Mouse (Mus musculus): Measurements from ENCODE around the gene Tmem160. TPM values are rescaled to one million over a fixed set of nuclear protein-coding genes. Genes with fewer than 3 reads are reported as not detected.

Tmem160 gene
- 100 to 1,000 TPM; 110 to 116 TPM for polyA plus RNA-seq (2017; shearing (Covaris generic))

DNA sequence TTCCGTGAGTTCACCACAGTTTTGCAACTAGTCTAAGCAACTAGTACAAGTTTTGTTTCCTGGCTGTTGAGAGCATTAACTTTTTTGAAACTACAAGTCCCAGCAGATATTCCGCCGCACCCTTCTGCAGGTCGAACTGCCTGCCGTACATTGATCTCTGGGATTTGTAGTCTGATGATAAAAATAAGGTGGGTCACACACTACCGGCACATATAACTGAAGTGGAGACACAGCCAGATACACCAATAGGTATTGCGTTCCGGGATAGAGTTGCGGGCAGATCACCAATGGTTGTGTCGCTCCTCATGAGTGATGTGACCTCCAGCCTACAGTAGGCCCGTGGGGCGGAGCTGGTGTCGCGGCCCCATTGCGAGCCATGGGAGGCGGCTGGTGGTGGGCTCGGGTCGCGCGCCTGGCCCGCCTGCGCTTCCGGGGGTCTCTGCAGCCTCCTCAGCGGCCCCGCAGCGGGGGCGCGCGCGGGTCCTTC is at the start of gene Tmem160:
Gene Tmem160 (plus strand): TSS at position 193 of the 487 bp plus-strand sequence.

DNA sequence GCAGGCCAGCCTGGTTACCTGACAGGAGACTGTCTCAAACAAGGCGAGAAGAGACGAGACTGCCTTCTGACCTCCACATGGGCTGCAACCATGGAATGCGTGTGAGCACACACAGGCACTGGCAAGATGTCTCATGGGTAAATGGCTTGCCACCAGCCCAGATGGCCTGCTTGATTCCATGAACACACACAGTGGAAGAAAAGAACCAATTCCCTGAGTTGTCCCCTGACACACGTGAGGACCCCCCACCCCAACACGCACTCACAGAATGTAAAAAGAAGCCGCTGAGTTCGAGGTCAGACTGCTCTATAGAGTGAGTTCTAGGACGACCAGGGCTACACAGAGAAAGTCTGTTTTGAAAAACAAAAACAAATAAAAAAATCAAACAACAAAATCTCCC is 25.0 kb downstream of the Tmem160 start, which contains the start of gene Npas1:
Gene Npas1 (minus strand): TSS at position 101 of the 400 bp plus-strand sequence.

Other genes starting within 250 kb of the Tmem160 start
- gene Dhx34, start 230.7 kb upstream of the Tmem160 start, polyA plus RNA-seq (2017; shearing (Covaris generic)), result 10 to 100 TPM; 31.8 to 34.5 TPM
- gene C5ar2, start 208.6 kb upstream of the Tmem160 start, polyA plus RNA-seq (2017; shearing (Covaris generic)), result under 1 TPM; 0.06 to 0.49 TPM
- gene C5ar1, start 193.2 kb upstream of the Tmem160 start, polyA plus RNA-seq (2017; shearing (Covaris generic)), result not detected
- 1 to 10 TPM; 4.9 to 6.0 TPM for gene Inafm1, start 179.2 kb upstream of the Tmem160 start, polyA plus RNA-seq (2017; shearing (Covaris generic))
- gene Ccdc9, start 166.0 kb upstream of the Tmem160 start, polyA plus RNA-seq (2017; shearing (Covaris generic)), result 10 to 100 TPM; 57.1 to 66.6 TPM
- 10 to 100 TPM; 29.1 to 34.7 TPM for gene Bbc3, start 144.4 kb upstream of the Tmem160 start, polyA plus RNA-seq (2017; shearing (Covaris generic))
- gene Sae1, start 65.0 kb upstream of the Tmem160 start, polyA plus RNA-seq (2017; shearing (Covaris generic)), result 100 to 1,000 TPM; 120 to 131 TPM
- gene Zc3h4, start 51.9 kb upstream of the Tmem160 start, polyA plus RNA-seq (2017; shearing (Covaris generic)), result 10 to 100 TPM; 23.2 to 34.3 TPM
- 1 to 10 TPM in 1 of 2 experiments, under 1 TPM in 1; 0.43 to 2.5 TPM for gene Npas1, start 24.9 kb downstream of the Tmem160 start, polyA plus RNA-seq (2017; shearing (Covaris generic))
- 1 to 10 TPM; 4.6 to 5.1 TPM for gene Arhgap35, start 162.2 kb downstream of the Tmem160 start, polyA plus RNA-seq (2017; shearing (Covaris generic))
- 1 to 10 TPM in 1 of 2 experiments, under 1 TPM in 1; 0.60 to 1.8 TPM for gene Ceacam15, start 222.9 kb downstream of the Tmem160 start, polyA plus RNA-seq (2017; shearing (Covaris generic))